Mouse (Mus musculus) fat pad, adult 2 months (tissue): Measurements from ENCODE around the gene Cycs.
"Not testable (repeated sequence)": the region's sequence is repeated elsewhere in the genome, so short reads cannot be mapped to it uniquely, and the experiment has no call there.

ENCODE experiments used
- DNase-seq: peaks from one replicate; pipeline ENCODE4 v3.0.0-alpha.2; 2011; ENCODE audit warnings: low read depth, low spot score; ENCODE audit errors: extremely low read depth

Gene Cycs

GRCm38 (mm10) chr6:50566141-50566996, at the start of gene Cycs:
Cycs (minus strand) TSS chr6:50566538.
- DNase-seq, result peak; percentile 91

DNA sequence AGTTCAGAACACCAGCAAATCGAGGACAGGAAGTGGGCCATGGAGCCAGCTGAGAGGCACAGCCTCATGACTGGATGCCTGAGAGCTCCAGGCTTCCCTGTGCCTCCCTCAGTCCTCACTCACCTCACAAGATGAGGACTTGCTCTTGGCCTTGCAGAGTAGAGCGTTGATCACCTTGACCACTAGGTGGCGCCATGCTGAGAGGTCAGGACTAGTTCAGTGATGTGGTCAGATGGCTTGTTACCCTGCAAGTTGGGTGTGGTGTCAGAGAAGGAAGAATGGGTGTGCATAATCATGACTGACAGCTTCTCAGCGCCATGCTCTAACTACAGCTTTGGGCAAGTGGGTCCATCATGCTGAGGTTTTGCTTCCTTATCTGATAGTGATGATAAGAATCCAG, 35.3 kb upstream of the Cycs start:
- no peak for DNase-seq

GRCm38 (mm10) chr6:50598560-50598959, 32.2 kb upstream of the Cycs start:
- no peak for DNase-seq

DNA sequence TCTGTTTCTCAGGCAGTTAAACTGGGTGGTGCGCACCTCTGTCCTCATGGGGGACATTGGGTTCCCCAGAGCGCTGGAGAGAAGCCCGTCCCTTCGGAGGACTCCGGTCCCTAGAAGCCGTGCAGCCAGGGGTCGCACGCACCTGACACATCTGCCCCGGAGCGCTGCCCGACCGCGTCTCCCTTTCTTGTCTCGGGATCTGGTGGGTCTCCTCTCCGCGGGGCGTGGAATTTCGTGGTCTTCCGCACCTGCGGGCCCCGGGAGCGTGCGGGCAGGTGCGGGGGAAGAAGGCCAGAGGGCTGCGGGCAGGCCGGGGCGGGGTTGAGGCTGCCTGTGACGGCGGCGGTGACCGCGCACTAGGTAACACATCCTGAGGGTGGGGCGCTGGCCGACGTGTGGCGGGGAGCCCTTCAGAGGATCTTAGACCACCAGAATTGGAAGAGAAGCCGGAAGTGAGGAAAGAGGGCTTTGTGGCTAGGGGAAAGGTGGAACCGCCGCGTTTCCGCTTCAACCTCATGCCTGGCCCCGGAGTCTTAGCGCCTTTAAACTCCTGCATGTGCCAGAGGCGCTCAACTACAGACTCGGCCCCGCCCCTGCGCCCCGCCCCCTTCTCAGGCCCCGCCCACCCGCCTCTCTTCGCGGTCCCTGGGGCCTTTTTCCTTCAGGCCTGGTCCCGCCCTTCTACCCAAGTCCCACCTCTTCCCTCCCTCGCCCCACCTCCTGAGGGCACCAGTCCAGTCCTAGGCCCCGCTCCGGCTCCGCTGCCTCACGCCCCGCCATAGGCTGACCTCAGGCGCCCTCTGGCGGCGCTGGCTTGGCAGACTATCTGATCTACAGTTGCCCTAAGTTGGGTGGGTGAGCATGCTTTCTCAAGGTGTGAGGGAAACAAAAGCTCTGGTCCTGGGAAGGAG, 30.2 kb upstream of the Cycs start, which contains the start of gene 4921507P07Rik:
TSS of gene 4921507P07Rik (minus strand) at position 332 of the 911 bp plus-strand sequence.
- DNase-seq, result peak; percentile 42

- DNase-seq, result no peak
Observed at GRCm38 (mm10) chr6:50594372-50594771, 28.0 kb upstream of the Cycs start.

DNA sequence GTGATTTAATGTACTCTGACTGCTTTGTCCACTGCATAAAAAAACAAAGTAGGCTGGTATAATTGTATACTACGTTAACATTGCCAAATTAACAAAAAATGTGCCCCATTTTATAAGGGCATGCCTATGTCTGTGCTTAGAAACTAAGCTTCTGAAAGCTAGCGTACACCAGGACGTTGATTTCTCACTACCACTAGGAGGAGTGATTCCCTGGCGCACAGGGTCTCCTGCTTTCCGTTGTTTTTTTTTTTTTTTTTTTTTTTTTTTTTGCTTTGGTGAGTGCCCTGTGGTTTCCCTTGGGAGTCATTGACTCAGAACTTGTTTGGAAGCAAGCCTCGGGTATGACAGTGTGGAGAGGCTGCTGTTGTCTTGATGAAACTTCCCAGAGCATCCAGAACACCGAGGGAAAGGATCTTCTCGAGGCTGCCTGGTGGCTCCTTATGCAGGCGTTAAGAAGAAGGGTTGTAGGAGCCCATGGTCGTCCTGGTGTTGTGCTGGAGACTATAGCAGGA, 27.1 kb upstream of the Cycs start:
- DNase-seq, result no peak

DNA sequence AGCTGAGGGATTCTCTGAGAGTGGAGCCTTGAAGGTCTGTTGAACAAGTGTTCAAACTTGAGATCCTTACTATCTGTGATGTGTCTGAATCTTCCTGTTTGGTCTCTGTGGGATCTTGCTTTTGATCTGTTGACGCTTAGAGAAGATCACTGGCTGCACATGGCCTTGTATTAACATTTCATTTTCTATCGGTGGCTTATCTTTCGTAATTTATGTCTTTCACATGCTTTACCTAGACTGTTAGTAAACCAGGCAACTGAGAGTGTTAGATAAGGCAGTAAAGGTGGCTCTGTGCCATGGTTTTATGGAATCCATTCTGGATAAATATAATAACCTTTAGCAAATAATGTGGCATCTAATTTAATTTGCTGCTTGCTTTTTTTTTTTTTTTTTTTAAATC, 23.9 kb upstream of the Cycs start:
- DNase-seq, result no peak

DNA sequence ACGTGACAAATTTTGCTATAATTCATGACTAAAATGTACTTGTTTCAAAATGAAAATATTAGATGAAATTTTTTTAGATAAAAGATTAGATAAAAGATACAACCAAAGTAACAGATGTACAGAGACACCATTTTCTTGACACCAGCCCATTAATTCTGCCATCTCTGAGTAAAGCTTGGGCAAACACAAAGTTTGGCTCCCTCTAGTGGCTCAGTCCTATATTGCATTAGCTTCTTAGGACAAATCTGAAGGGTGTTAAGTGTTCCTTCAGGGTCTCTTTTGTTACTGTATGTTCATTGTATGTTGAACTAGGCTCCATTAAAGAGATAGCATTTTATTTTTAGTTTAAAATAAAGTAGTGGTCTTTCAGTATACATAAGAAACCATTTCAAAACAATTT, 21.9 kb upstream of the Cycs start:
- no peak for DNase-seq

DNA sequence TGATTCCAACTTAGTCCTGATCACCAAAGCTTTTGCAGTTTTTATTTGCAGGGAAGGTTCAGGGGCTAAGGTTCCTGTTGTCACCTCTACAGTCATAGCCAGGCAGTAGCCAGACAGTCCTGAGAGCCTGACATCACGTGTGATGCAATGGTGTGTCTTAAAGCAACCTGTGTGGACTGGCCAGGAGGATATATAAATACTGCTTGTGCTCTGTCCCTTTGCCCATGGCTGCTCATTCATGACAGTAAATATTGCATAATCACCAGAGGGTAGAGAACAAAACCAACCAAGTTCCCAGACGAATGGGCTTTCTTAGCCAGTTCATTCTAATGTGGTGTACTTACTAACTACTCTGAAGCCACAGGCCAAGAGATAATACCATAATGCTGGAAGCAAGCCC, 21.1 kb upstream of the Cycs start:
- DNase-seq, result peak; percentile 70

DNA sequence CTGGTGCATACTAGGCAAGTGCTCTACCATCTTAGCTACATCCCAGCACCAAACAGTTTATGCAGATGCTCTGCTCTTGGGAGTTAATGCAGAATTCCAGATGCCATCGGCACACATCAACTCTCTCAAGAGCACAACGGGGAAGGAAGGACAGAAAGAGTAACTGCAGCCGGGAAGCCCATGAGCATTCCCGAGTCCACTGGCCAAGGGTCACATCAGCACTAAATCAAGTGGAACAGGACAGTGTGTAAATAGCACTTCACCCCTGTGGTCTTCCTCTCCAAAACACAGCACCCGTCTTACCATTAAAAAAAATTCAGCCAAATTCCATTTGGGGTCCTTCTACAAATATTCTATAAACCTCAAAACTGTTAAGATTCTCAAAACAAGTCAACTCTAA, 20.0 kb upstream of the Cycs start:
- no peak for DNase-seq

DNA sequence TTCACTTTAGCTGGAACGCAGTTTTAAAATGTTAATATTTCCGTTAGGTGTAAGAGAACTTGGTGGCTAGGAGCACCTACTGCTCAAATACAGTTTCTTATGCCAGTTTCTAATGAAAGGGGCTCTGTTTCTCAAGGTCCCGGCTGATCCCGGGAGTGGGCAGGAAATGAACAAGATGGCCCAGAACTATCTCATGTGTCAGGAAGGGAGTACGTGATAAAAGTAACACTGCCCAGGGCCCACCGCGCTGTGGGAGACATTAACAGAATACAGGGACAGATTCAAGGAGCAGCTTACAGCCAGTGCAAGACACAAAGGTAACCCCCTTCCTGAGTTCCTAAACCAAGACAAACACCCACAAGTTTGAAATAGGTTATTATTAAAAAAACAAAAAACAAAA, 19.4 kb upstream of the Cycs start:
- DNase-seq, result no peak

DNA sequence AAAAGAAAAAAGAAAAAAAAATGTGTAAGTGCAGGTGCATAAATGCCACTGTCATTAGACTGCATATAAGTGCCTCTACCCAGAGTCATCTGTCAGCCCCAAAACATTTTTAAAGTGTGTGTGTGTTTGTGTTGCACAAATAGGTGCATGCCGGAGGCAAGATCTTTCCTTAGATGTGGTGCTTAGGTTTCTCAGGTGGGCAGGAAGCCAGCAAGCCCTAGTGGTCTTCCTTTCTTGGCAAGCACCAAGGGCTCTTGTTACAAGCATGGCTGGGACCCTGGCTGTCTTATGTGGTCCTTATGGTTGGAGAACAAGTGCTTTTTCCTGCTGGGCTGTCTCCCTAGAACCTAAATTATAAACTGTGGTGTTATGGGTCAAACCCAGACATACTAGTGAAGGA, 5.3 kb upstream of the Cycs start:
- no peak for DNase-seq

GRCm38 (mm10) chr6:50566997-50567255, 588 bp upstream of the Cycs start:
- DNase-seq, result no peak

DNA sequence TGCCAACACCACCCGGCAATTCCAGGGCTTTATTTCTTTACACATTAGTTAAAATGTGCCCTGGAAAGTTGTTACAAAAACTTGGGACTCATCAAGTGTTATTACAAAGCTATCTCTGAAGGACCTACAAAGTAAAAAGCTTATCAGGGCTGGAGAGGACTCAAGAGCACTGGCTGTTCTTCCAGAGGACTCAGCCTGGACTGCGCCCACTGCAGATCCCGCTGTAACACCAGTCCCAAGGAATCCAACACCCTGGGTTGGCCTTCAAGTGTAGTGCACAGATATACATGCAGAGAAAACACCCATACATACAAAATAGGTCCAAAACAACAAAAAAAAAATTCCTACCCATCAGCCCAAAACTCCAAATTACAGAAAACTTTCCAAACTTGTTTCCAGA, 2.7 kb downstream of the Cycs start:
- DNase-seq, result no peak

DNA sequence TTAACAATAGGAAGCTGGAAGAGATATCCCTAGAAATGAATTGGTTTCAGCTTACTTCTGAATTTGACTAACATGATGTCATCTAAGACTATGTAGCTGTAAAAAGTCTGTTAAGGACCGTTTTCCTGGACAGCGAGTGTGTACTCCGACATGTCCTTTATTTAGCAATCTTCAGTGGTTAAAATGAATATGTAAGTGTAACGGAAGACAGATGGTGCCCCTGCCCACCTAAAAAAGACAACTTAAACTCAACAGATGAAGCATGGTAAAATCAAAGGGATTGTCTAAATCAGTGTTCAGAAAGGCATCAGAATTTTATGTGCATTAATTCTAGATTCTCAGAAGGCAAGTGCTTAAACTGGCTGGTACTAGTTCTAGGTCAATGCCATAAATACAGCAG, 3.9 kb downstream of the Cycs start:
- no peak for DNase-seq

DNA sequence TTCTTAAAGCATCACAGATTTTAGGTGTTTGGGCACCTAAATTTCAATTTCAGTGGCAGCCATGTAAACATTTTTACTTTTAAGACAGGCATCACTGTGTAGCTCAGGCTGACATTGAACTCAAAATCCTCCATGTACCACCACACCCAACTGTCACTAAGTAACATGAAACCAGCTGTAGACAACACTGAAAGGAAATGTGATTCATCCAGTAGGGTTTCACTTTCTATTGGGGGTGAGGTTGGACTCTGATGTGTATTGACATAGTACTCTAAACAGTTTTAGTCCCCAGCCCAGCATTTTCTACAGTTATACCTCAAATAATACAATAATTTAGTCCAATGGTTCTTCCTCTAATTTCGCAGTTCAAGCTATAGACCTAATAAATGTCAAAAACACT, 5.6 kb downstream of the Cycs start:
- no peak for DNase-seq

GRCm38 (mm10) chr6:50558877-50559276, 7.5 kb downstream of the Cycs start:
- DNase-seq, result no peak

DNA sequence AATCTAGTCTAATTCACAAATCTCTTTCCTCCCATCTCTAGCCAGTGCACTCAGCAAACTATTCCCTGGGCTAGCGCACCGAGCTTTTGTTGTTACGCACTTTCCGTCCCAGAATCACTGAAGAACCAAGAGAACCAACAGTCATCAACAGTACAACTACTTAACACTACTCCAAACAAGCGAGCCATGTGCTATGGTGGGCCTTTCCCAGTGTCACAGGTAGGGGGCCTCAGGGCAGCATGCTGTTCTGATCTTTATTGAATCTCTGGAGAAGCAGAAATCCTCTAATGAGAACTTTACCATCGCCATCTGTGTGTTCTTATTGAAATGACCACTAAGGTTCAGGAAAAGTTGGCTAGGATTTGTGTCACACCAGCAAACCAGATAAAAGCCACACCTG, 8.8 kb downstream of the Cycs start:
- no peak for DNase-seq

GRCm38 (mm10) chr6:50554223-50554622, 12.1 kb downstream of the Cycs start:
- not testable (repeated sequence) for DNase-seq

DNA sequence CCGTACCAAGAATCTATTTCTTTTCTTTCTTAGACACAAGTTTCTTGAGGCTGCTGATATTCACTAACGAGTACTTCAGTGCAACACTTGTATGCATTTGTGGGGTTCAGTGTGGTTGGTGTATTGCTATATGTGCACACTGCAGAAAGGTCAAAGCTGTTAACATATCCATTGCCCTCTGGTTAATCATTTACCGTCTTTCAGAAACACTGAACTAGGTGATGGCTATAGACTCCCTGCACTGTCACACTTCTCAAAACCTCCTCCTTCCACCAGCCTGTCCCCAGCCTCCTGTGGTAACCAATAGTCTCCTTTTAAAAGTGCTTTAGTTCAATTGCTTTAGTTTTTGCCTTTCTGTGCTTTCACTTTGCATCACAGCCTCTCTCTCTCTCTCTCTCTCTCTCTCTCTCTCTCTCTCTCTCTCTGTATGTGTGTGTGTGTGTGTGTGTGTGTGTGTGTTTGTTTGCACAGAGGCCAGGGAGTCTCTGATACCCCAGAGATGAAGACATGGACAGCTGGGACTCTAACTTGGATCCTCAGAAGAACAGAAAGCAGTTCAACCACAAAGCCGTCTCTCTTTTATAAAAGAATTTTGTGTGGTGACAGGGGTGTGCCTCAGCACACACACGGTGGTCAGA, 13.3 kb downstream of the Cycs start:
- DNase-seq, result no peak

GRCm38 (mm10) chr6:50549791-50550190, 16.5 kb downstream of the Cycs start:
- no peak for DNase-seq

DNA sequence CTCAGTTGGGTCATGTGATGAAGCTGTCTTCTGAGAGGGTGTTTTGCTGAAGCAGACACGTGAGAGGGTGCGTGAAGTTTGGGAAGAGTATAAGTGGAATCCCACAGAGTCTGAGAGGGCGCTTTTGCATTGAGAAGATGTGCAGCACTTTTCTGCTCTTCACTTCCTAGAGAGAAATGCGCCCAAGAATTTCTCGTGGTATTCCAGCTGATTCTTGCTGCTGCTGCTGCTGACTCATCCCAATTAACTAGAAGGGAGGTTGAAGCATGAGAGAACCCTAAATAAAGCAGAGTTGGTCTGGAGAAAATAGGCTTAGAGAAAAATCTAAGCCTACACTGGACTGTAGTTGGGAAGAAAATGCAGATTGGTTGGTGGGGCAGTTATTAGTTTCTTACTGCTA, 17.3 kb downstream of the Cycs start:
- DNase-seq, result no peak
